Mouse (Mus musculus): ENCODE measurements at regions not wholly inside any gene's neighbourhood (a gene's known extent, or its start where the extent isn't known, plus 50 kb on each side); places are given as distances from the start of the nearest gene placed in this dataset.

DNA sequence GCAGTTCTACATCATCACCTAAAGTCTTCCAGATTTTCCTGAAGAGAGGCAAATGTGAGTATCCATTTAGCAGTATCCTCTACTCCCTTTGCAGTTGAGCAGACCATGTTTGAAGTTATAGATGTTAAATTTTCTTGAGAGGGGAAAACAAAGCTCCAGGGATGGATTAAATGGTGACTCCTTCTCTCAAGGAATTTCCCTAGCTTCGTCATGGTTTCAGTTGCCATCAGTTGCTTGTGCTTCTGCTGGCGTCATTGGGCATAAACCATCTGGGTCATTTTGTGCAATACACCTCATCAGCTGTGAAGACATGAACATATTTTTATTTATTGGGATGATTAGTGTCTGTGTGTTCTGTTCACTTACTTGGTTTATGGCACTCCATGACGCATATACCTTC lies 72.7 kb upstream of the Cdkn2b start:
- TF ChIP-seq POLR2A (IDR thresholded peaks at IDR 0.05; ENCODE audit: control insufficient read depth, low read depth, low read length) (no peak), CTCF (IDR thresholded peaks at IDR 0.05; ENCODE audit: control insufficient read depth, insufficient read depth, insufficient replicate concordance, low read depth, low read length) (no peak)
- Histone ChIP-seq H3K27me3 (ENCODE audit: control insufficient read depth, insufficient read depth, low read length) (no peaks in the 10 kb centered on the region), H3K36me3 (ENCODE audit: control insufficient read depth, insufficient read depth, low read length) (no peaks in the 10 kb centered on the region), H3K4me3 (ENCODE audit: control insufficient read depth, low read depth, low read length) (no peak overlapping the region), H3K27ac (ENCODE audit: control insufficient read depth, insufficient read depth, low read depth, low read length) (no peak overlapping the region), H3K4me1 (ENCODE audit: control insufficient read depth, insufficient read depth, low read length) (no peaks in the 10 kb centered on the region)

DNA sequence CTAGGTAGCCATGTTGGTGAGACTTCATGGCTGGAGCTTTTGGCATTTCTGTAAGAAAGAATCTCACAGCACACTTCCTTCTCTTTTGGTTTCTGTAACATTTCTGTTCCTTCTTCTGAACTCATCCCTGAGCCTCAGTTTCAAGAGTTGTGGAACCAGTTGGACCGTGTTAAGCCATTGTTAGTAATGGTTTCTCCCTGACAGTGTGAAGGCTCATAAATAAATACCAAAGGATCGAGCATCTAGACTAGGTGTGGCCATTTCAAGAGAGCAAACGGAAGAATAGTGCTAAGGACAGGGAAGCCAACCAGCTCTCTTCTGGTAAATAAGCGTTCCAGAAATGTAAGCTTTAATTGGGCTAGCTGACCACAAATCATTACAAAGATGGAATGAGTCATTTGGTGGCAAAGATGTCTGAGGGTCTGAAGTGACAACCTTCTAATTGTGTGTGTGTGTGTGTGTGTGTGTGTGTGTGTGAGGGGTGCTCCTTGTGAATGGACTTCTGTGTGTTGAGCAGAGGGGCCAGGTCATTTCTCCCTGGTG lies 71.7 kb upstream of the Cdkn2b start:
- H3K36me3 ChIP-seq (ENCODE audit: control insufficient read depth, insufficient read depth, low read length) = no peaks in the 10 kb centered on the region
- TF ChIP-seq CTCF (IDR thresholded peaks at IDR 0.05; ENCODE audit: control insufficient read depth, insufficient read depth, insufficient replicate concordance, low read depth, low read length) (no peak), POLR2A (IDR thresholded peaks at IDR 0.05; ENCODE audit: control insufficient read depth, low read depth, low read length) (no peak)
- no peak overlapping the region for H3K4me3 ChIP-seq (ENCODE audit: control insufficient read depth, low read depth, low read length)

DNA sequence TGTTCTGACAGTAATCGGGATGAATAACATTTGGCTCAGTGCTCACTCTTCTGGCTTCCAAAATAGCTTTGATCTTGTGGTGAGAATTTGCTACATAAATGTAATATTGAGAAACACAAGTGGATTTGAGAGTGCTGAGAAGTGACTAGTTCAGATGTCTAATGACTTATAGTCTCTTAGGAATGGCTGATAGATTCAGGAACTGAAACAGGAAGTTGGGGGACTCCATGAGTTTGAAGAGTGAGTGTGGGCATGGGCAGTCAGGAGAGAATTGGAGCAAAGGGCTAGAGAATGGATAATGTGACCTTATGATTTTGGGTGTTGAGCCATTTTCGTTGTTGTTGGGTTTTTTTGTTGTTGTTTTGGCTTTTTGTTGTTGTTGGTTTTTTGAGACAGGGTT lies 70.9 kb upstream of the Cdkn2b start:
- Histone ChIP-seq H3K27ac (ENCODE audit: control insufficient read depth, insufficient read depth, low read depth, low read length) (no peak overlapping the region), H3K4me1 (ENCODE audit: control insufficient read depth, insufficient read depth, low read length) (no peaks in the 10 kb centered on the region), H3K4me3 (ENCODE audit: control insufficient read depth, low read depth, low read length) (no peak overlapping the region), H3K36me3 (ENCODE audit: control insufficient read depth, insufficient read depth, low read length) (no peaks in the 10 kb centered on the region), H3K27me3 (ENCODE audit: control insufficient read depth, insufficient read depth, low read length) (no peaks in the 10 kb centered on the region)
- TF ChIP-seq POLR2A (IDR thresholded peaks at IDR 0.05; ENCODE audit: control insufficient read depth, low read depth, low read length) (no peak), CTCF (IDR thresholded peaks at IDR 0.05; ENCODE audit: control insufficient read depth, insufficient read depth, insufficient replicate concordance, low read depth, low read length) (no peak)

More for the DNA sequence above, 71.7 kb upstream of the Cdkn2b start:
- H3K27ac ChIP-seq (ENCODE audit: control insufficient read depth, insufficient read depth, low read depth, low read length) = no peak overlapping the region
- H3K4me1 ChIP-seq (ENCODE audit: control insufficient read depth, insufficient read depth, low read length) = no peaks in the 10 kb centered on the region
- H3K27me3 ChIP-seq (ENCODE audit: control insufficient read depth, insufficient read depth, low read length) = no peaks in the 10 kb centered on the region

DNA sequence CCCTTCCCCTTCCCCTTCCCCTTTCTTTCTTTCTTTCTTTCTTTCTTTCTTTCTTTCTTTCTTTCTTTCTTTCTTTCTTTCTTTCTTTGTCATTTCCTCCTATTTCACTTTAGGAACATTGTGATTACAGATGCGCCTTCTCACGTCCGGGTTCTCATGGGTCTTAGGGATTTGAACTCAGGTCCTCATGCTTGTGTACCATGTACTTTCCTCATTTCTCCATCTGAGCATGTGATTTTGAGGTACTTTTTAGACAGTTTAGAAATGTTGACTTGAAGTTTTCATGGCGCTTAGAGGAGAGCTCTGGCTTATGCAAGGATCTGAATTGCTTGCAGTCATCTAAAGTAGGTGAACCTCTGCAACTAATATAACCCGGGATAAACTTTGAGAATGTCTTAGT lies 70.2 kb upstream of the Cdkn2b start:
- Histone ChIP-seq H3K27ac (ENCODE audit: control insufficient read depth, insufficient read depth, low read depth, low read length) (no peak overlapping the region), H3K4me1 (ENCODE audit: control insufficient read depth, insufficient read depth, low read length) (no peaks in the 10 kb centered on the region), H3K4me3 (ENCODE audit: control insufficient read depth, low read depth, low read length) (no peak overlapping the region), H3K27me3 (ENCODE audit: control insufficient read depth, insufficient read depth, low read length) (no peaks in the 10 kb centered on the region), H3K36me3 (ENCODE audit: control insufficient read depth, insufficient read depth, low read length) (no peaks in the 10 kb centered on the region)
- no peak for TF ChIP-seq CTCF (IDR thresholded peaks at IDR 0.05; ENCODE audit: control insufficient read depth, insufficient read depth, insufficient replicate concordance, low read depth, low read length)
- TF ChIP-seq POLR2A (IDR thresholded peaks at IDR 0.05; ENCODE audit: control insufficient read depth, low read depth, low read length) = no peak

DNA sequence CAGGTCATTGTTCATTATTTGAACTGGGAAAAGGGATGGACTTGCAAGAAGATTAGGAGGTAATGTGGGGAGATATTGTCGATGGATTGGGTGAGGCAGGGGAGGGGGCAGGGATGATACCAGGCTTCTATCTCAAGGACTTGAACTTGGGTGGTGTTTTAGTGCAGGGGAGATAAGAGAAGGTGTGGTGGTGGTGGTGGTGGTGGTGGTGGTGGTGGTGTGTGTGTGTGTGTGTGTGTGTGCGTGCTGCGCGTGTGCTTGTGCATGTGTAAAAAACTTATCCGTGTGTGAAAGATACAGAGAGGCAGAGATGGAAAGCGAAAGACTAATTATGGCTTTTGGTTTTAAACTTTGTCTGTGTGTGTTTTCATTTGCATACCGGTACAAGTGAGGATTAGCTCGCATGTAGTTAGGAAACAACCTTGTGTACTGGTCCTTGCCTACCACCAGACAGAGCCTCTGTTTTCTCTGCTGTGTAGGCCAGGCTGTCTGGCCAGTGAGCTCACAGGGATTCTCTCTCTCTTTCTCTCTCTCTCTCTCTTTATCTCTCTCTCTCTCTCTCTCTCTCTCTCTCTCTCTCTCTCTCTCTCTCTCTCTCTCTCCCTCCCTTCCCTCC lies 69.6 kb upstream of the Cdkn2b start:
- no peak for TF ChIP-seq POLR2A (IDR thresholded peaks at IDR 0.05; ENCODE audit: control insufficient read depth, low read depth, low read length)
- TF ChIP-seq CTCF (IDR thresholded peaks at IDR 0.05; ENCODE audit: control insufficient read depth, insufficient read depth, insufficient replicate concordance, low read depth, low read length) = no peak
- Histone ChIP-seq H3K36me3 (ENCODE audit: control insufficient read depth, insufficient read depth, low read length) (no peaks in the 10 kb centered on the region), H3K4me3 (ENCODE audit: control insufficient read depth, low read depth, low read length) (no peak overlapping the region), H3K27ac (ENCODE audit: control insufficient read depth, insufficient read depth, low read depth, low read length) (no peak overlapping the region), H3K27me3 (ENCODE audit: control insufficient read depth, insufficient read depth, low read length) (no peaks in the 10 kb centered on the region), H3K4me1 (ENCODE audit: control insufficient read depth, insufficient read depth, low read length) (no peaks in the 10 kb centered on the region)

DNA sequence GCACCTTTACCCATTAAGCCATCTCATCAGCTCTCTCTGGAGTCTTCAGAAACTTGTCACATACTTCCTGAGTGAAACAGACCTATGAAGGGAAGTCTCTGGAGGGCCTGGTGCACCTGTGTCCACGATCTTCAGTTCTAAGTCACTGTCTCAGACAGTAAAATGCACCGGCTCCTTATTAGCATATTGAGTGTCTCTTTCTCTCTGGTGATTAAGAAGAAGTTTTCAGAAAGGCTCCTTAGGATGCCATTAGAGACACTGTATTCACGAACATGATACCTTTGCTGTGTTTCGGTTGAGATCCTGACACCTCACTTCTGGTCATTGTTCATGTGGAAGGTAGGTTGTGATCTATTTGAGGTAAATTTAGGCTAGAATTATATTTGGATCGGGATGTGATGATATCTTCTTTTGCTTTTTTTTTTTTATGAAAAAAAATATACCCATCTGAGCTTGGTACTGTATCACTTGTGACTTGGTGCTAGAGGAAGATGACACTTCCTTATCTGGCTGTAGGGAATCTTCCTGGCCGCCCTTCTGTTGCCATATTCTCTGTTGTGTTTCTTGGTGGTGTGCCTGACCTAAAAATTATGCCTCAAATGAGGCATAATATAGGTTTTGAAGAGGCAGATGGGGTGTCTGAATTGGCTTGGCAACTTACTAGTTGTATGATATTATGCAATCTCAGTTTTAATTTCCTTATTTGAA lies 68.9 kb upstream of the Cdkn2b start:
- H3K4me3 ChIP-seq (ENCODE audit: control insufficient read depth, low read depth, low read length) = no peak overlapping the region
- H3K27me3 ChIP-seq (ENCODE audit: control insufficient read depth, insufficient read depth, low read length) = no peaks in the 10 kb centered on the region
- no peak for TF ChIP-seq POLR2A (IDR thresholded peaks at IDR 0.05; ENCODE audit: control insufficient read depth, low read depth, low read length)
- no peak for TF ChIP-seq CTCF (IDR thresholded peaks at IDR 0.05; ENCODE audit: control insufficient read depth, insufficient read depth, insufficient replicate concordance, low read depth, low read length)
- no peaks in the 10 kb centered on the region for H3K4me1 ChIP-seq (ENCODE audit: control insufficient read depth, insufficient read depth, low read length)
- no peaks in the 10 kb centered on the region for H3K36me3 ChIP-seq (ENCODE audit: control insufficient read depth, insufficient read depth, low read length)
- H3K27ac ChIP-seq (ENCODE audit: control insufficient read depth, insufficient read depth, low read depth, low read length) = no peak overlapping the region

DNA sequence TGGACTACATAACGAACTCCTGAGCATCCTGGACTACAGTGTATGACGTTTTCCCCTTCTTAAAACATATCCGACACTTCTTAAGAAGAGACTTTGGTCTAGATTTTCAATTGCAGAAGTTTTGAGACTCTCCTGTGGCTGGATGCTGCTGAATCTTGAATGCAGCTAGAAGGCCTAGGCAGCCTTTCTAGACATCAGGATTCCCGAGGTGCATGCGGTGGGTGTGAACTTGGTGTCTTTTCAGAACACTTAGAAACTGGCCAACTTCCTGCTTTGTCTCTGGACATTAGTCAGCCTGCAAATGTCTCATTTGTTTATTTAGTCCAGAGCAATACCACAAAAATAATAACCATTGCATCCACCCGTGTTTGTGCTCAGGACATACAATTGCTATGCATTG lies 61.8 kb upstream of the Cdkn2b start:
- Histone ChIP-seq H3K36me3 (ENCODE audit: control insufficient read depth, insufficient read depth, low read length) (no peaks in the 10 kb centered on the region), H3K27me3 (ENCODE audit: control insufficient read depth, insufficient read depth, low read length) (no peaks in the 10 kb centered on the region), H3K4me3 (ENCODE audit: control insufficient read depth, low read depth, low read length) (no peak overlapping the region), H3K27ac (ENCODE audit: control insufficient read depth, insufficient read depth, low read depth, low read length) (no peak overlapping the region), H3K4me1 (ENCODE audit: control insufficient read depth, insufficient read depth, low read length) (no peaks in the 10 kb centered on the region)
- TF ChIP-seq CTCF (IDR thresholded peaks at IDR 0.05; ENCODE audit: control insufficient read depth, insufficient read depth, insufficient replicate concordance, low read depth, low read length) = no peak
- no peak for TF ChIP-seq POLR2A (IDR thresholded peaks at IDR 0.05; ENCODE audit: control insufficient read depth, low read depth, low read length)
